Mouse (Mus musculus) mouse trophoblast stem cell (cell line): Measurements from ENCODE around the gene Pnma1.

ENCODE experiments used
- in situ Hi-C, 2 experiments: fragments of 300-500 bp; cut with MseI, MboI; formaldehyde crosslinking; loops; 2 replicates in 1 of 2; 3 replicates in 1 of 2; pipeline ENCODE4 v1.15.1; 2025

The Pnma1 gene

DNA sequence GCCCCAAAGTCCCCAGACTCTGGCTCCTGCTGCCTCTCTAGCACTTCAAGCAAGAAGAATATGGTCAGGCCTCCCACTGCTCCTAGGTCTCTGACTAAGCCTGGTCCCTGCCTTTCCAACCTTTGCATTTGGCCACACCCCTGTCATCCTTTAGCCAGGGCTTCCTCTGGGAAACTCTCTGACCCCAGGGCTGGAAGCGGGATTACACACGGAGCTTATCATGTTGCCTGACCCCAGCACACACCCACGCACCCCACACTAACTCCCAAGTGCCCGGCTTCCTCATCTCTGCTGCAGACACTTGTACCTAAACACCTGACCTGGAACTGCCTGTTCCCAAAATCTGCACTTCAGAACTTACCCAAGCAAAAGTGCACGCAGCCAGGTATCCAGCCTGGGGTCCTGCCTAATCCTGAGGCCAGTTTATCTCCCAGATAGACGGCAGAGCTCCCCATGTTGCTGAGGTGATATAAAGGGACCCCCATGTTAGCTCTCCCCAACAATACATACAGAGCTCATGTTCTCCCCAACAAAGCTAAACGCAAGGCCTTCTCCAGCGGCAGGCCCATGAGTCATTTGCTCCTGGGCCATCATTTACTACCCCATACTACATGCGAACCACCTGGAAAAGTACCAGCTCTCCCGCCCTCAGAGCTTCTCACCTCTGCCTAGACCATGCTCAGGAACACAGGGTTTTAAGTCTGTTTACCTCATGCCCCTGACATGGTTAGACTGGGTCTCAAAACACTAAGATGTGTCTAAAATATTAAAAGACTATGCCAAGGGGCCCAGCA lies 30.6 kb upstream of the Pnma1 start:
- in situ Hi-C loops: no loop called here

DNA sequence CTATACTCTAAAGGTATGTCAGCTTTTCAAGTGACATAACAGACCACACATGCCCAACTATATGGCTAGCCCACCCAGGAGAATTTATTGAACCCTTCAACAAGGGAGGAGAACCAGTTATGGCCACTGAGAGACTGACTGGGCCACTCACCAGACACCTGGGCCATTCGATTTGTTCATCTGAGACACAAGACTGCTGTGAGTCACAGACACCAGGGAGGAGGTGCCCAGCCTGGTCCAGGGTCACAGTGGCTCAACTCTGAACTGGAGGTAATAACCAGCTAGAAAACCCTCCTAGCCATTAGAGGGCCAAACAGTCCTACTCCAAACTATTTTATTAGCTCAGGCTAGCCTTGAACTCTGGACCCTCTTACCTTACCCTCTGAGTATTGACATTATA lies 29.8 kb upstream of the Pnma1 start:
- in situ Hi-C loops: no loop called here

DNA sequence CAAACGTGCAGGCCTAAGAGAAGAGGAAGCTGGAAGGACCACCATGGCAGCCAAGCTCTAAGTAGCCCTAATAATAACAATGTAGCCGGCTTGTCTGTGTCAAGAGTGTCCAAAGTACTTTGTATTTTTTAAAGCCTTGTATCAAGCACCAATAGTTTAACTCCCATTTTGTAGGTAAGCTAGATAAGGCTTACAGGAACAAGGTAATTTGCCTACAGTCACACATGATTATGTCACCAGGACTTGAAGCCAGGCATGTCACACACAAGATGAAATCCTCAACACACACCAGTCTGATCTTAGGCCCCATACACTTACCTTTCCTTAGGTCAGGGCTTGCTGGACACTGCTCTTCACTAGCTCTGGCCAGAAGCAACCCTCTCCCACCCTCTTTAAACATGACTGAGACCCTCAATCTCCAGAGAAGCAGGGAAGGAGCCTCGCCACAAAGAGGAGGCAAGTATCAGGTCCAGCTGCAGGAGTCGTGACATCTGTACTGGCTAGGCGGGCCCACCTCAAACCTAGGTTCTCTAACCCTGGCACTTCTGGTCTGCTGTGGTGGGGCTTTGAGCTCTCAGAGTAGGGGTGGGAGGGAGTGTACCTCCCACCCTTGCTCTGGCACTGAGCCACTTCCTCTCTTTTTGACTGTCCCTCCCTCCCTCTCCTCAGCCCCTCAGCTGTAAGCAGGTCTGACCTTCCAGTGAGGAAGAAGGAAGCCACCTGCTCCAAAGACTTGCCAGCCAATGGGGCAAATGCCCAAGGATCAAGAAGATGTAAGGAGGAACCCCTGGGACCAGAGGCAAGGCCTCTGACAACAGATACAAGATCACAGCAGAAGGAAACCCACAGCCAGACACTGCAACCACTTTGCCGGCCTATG lies 28.8 kb upstream of the Pnma1 start:
- in situ Hi-C loops: no loop called here

DNA sequence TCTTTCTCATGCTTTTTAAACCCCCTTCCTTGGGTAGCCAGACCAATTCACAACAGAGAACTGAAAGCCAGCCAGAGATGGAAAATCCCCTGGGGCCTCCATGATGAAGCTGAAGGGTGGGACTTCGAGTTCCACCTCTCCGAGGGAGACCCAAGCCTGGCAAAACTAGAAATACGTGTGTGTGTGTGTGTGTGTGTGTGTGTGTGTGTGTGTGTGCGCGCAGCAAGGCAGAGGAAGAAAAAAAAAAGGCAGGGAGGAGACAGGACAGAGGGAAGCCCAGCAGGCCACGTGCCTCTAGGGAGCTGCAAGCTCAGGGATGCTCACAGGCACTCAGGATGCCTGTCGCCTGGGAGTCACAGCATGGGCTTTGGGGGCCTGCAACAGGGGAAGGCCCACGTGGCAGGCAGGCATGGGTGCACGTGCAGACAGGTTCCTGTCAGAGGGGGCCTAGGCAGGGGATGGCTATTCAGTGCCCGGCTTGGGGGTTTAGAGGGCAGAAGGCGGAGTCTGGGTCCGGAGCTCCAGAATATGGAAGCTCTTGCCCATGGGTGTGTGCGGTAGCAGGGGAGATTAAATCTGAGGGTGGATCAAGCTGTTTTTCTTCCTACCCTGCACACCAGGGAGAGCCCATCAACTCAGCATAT lies 28.0 kb upstream of the Pnma1 start:
- in situ Hi-C loops: no loop called here

DNA sequence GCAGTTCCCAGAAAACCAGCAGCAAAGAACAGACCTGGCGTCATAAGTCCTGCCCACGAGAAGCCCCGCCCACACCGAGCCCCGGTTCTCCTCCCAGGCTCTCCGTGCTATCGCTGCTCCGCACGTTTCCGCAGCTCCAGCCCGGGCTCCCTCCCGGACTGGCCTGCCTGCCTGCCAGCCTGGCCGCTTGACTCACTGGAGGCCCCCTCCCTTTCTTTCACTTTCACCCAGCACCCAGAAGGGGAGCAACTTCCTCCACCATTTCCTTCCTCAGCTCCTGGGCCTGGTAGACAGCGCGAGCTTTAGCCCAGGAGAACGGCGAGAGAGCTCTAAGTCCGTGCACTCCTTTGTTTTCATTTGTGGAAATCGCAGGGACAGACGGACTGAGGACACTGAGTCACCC lies 27.4 kb upstream of the Pnma1 start:
- in situ Hi-C loops: no loop called here

DNA sequence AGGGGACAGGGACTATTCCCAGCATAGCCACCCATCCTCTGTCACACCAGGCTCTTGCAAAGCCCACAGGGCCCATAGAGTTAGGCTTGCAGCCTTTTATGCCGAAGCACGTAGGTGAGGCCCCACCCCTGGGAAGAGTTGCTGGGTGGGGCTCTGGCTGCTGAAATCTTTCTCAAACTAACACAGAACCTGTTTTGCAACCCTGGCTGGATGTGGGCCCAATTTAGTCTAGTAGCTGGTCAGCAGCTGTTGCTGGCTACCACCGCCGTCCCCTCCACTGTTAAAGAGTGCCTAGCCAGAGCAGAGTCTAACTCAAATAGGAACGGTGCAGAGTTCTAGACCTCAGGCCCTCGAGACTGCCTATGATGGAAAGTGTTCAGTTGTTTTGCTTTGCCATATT lies 26.6 kb upstream of the Pnma1 start:
- in situ Hi-C loops: no loop called here

DNA sequence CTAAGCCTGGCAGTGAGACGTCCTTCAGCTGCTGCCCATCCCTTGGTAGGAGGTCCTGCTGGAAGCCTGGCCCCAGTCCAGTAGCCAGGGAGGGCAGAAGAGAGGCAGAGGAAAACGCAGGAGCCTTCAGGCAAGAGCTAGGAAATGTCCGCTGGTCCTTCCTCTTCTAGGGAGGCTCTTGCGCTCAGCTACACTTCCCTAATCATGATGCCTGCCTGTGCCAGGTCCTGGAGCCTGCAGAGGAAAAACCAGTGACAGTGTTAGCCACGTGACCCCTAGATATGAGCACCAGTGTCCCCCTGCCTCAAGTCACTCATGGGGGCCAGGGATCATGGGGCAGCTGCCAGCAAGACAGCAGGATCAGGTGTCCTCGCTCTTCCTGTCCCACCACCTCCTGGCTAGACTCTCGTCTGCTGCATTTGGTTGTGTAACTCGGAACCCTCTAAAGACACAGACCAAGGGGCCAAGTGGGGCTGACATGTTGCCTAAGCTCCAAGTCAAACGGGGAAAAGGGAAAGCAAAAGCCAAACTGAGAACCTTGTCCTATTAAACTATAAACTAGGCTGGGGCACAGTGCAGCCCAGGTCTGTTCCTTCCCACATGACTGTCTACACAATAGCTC lies 26.0 kb upstream of the Pnma1 start:
- in situ Hi-C loops: no loop called here

DNA sequence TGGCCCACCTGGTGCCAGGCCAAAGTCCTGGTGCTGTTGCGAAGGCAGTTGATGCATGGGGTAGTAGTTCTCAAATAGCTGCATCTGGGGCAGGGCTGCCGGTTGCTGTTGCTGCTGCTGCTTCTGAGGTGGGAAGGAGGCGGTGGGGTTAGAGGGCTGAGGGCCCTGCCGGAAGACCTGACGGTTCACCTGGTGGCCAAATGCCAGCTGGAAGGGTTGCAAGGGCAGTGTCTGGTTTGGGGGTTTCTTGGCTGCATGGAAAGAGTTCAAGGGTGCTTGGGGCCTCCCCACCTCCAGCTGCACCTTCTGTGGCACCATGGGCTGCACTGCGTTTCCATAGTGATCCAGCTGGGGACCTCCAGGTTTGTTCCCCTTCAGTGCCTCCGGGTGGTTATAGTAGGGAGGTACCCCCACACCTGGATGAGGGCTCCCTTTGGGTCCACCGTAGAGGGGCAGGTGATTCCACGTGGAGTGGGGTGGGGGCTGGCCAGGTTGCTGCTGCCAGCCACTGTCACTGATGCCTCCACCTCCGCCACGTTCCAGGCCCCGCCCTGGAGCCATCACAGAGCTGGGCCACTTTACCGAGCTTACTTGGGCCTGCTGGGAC lies 25.1 kb upstream of the Pnma1 start:
- in situ Hi-C loops: no loop called here

DNA sequence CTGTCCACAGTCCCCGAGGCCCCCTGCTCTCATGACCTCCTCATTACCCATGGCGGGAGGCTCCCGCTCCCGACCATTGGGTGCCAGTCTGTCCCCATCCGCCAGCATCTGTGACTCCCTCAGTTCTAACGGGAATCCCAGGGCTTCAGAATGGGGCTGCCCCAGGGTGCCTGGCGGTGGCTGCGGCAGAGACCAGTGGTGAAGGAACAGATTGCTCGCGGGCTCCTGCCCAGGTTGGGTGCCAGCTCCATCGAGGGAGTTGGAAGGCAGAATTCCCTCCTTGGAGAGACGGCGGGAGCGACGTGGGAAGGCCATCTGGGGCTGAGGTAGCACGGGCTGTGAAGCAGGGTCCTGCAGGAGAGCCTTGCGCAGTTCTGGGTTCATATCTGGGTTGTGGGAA lies 24.6 kb upstream of the Pnma1 start:
- in situ Hi-C loops: no loop called here

DNA sequence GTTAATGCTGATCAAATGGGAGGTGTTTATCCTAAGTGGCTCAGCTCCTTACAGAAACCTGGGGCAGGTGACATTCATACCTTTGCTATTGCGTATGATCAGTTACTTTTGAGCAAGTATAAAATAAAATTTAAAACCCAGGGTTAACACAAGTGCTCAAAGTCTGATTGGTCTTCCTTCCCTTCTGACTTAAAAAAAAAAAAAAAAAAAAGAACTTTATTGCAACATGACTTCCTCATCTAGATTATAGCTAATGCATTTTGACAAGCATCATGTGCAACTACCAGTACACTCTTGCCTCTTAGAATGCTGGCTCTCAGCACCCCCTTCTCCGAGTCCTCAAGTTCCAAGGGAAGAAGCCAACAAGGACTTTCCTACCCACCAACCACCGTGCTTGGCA lies 23.9 kb upstream of the Pnma1 start:
- in situ Hi-C loops: no loop called here

DNA sequence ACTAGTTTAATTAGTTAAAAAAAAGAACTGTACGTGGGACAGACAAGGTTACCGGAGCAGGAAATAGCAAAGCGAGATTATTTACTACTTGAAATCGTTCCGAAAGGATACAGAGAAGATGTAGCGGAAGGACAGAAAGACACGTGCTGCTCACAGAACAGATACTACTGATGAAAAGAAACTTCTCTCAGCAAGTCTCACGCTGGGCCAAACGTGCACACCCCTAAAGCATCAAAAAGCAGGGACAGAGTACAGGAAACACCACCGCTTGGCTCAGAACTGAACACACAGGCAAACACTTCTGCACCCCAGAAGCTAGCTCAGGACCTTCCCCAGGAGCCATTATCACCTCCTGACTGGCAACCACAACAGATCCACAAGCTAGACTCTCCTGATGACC lies 22.3 kb upstream of the Pnma1 start:
- in situ Hi-C loops: no loop called here

DNA sequence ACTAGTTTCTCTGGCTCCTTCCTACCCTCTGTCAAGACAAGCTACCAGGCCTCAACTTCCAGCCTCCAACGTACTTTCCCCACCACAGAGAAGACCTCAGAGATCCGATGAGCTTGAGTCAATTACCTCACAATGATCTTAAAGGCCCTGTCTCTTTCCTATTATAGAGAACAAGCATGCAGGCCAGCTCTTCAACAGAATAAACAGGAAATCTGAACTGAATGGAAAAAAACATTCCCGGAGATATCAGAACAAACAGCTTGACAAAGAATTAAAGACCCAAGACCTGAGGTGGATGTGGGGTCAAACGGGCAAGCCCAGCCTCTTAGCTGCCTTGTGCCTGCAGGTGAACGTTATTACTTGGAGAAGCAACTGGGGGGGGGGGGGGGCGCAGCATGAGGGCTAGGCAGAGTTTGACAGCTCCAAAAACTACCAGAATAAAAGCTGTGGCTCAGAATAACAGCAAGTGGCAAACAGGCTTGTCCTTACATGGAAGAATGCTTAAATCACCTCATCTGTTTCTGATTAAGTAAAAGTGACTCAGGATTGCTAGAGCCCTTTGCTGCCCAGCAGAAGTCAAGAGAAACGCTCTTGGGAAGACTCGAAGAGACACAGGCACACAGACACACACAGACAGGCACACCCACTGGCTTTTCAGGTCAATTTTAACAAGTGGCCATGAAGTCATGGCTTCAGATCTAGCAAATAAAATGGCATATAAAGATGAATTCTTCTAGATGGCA lies 17.5 kb upstream of the Pnma1 start:
- in situ Hi-C loops: loop anchor here in 1 of 2 experiments (10.0 kb wide), 1 partner anchor 89 kb away; no protein-coding TSS in a partner anchor

DNA sequence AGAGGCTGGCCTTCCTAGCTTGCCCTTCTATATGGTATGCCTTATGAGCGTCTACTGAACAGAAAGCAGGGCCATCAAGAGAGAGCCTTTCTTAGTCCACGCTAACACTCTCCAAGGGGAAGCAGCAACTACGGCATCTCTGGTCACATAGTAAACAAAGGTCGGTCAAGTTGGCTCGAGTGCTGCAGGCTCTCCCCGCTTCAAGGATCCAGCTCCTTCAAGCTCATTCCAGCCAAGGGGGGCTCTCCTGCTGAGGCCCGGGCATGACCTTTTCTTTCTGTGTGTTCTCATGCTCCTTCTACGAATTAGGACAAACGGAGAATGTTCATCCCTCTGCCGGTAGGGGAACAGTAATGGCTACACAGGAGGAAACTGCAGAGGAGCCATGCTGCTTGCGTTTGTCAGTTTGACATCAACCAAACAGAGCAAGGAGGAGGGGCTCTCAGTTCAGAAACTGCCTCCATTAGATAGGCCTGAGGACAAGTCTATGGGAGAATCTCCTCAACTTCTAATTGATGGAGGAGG lies 15.4 kb upstream of the Pnma1 start:
- in situ Hi-C loops: loop anchor here (5.0 to 10.0 kb wide), 2 partner anchors 84 to 91 kb away; no protein-coding TSS in a partner anchor

DNA sequence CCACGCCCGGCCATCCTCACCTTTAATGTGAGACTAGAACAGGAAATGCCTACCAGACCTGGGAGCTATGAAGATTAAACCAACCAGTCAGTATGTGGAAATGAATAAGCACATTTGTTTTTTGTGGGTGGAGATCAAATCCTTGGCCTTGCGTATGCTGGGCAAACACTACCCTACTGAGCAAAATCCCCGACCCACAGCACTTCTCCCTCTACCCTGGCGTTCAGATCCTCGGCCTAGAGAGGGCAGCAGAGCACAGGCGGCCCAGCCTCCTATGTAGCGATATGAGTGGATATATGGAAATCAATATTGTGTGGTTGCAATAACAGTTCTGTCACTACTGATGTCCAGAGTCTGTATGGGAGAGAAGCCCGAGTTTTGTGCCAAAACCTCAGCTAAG lies 14.8 kb upstream of the Pnma1 start:
- in situ Hi-C loops: loop anchor here (5.0 to 10.0 kb wide), 2 partner anchors 84 to 92 kb away; no protein-coding TSS in a partner anchor

DNA sequence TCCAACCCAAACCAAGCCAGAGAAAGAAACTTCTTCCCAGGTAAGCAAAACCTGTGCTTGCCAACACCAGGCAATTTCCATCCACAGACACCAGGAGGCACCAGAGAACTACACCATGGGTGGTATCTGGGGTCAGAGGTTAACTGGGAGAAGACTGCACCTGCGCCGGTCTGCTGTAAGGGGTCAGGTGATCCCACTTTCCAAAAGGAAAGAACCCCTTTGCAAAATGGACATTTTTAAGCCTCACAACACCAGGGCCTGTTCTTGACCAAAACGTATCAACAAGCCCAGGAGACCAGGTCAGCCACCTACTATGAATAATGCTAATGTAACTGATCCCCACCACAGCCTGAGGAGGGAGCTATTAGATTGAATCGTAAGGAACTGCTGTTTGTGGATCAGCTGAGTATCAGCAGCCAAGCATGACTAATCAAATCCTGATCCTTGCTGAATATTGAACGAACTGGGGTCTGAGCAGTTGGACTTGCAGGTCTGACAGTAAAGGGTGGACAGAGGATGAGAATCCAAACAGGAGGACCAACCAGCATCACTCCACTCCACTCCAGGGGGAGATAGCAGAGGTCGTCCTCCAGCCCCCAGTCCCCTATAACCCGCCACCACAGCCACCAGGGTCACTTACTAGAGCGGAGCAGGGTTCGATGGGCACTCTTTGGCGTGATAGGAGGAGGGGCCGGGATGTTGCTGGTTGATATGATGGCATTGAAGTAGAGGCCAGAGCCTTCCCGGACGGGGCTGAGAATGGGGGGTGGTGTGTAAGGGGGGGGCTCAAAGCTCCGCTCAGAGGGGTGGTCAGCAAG lies 13.5 kb upstream of the Pnma1 start:
- in situ Hi-C loops: loop anchor here (5.0 to 10.0 kb wide), 2 partner anchors 85 to 93 kb away; no protein-coding TSS in a partner anchor

DNA sequence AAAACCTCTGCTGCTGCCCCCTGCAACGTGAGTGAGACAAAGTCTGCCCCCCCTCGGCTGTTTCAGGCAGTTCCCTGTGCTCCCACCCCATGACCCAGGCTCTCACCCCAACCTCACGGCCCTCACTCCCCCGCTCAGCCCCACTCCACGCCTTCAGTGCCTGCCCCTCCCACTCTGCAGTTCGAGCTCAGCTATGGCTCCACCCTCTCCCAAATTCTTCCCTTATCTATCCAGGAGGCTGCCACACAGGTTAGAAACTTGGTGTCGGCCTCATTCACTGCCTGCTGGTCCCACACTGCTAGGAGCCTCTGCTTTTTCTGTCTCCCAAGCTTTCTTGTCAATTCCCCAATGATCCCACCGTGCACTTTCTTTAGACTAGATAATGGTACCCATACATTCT lies 12.8 kb upstream of the Pnma1 start:
- in situ Hi-C loops: loop anchor here (5.0 to 10.0 kb wide), 2 partner anchors 86 to 94 kb away; no protein-coding TSS in a partner anchor

DNA sequence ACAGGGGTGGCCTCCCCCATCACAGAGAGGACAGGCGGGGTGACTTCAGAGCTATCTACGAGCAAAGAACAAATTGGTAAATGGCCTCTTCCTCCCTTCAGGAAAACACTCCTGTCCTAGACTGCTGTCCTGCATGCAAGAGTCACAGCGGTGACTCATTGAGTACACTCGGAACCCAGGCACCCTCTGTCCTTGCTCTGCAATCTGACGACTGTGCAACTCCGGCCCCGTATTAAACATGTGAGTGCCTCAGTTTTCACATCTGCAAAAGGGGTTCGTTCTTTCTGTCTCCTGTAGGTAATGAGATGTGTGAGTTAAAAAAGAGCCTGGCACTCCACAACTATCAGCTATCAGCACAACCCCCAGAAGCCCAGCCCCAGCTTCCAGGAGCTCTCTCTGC lies 12.2 kb upstream of the Pnma1 start:
- in situ Hi-C loops: loop anchor here (5.0 to 10.0 kb wide), 2 partner anchors 87 to 94 kb away; no protein-coding TSS in a partner anchor

DNA sequence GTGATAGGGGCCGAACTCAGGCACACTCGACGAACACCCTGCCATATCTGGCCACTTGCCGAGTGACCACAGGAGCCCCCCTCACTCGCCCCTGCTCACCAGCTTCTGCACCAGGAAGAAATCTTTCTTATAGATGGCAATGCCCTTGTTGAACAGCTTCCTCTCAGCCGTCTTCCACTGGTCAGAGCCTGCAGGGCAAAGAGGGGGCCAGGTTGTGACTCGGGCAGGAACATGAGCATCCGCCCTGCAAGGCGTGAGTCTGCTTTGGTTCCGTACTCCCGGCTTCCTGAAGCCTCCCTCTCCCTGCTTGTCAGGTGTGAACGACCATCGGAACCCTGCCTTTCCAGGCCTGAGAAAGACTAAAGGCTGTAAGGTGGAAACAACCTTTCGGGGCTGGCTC lies 9.9 kb upstream of the Pnma1 start:
- in situ Hi-C loops: no loop called here

DNA sequence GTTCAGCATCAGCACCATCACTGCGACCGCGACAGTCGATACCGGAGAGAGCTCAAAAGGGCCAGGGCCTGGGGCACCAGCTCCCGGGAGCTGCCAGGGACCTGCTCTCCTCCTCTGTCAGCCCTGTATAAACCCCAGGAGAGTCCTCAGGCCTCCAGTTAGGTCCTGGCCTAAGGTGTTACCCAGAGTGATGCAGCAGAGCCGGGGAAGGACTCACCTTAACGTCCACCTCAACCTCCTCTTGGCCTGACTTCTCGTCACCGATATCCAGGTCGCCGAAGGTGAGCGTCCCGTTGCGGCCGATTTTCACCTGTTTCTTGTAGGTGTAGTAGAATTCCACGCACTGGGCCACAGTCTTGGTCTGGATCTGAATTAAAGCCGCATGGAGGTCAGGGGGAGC lies 7.9 kb upstream of the Pnma1 start:
- in situ Hi-C loops: no loop called here
